Mouse (Mus musculus): Measurements from ENCODE around the gene Sctr. TPM values are rescaled to one million over a fixed set of nuclear protein-coding genes. Genes with fewer than 3 reads are reported as not detected.

The Sctr gene
- total RNA-seq (2014; rRNA removed): 1.9 and 2.0 TPM in 2 replicates
- polyA plus RNA-seq (2015; fragmentation: Nextera tagmentation; extraction: Ambion mirVana): 0.93 and 1.2 TPM in 2 replicates

DNA sequence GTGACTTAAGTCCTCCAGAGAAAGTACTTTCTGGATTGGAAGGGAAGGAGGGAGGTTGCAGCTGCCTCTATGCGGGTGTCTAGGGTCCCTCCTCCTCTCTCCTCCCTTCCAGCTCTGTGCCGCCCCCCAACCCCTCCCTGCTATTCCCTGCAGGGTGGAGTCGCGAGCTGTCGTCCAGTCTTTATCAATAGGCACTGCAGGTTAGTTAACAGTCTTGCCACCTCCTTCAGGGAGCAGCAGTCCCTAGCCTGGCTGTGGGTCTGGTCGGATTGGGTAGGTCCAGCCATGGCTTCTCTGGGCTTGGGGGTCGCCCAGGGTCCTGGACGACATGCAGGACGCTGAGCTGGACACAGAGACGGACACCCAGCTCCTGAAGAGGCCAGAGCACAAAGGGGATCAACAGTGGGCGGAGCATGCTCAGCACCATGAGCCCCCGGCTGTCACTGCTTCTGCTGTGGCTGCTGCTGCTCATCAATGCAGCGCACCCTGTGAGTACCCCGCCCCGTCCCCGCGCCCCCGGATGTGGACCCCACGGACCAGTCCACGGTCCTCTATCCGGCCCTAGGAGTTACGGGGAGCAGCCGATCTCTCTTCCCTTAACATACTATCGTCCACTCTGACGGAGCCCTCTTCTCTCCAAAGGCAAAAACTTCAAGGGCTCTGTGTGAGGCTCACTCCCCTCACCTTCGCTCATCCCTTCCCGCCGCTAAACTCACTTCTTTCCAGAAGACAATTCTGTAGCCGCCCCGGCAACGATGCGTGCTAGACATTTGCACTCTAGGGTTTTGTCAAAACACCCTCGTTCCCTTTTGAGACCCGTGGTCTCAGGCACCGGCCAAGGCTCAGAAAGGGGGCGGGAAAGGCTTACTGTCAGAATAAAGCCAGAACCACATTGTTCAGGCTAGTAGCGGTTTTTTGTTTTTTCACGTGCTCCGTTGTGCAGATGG, at the start of gene Sctr:
Gene Sctr, plus strand, starts transcription at position 51 of the 947 bp plus-strand sequence.
- 1% methylated on average over 39 of the region's 39 CpGs for WGBS
- Histone ChIP-seq H3K4me3 (ENCODE audit: low read length) (peak within 1 kb of the TSS; percentile 37), H3K4me1 (ENCODE audit: insufficient read depth, low read length) (peaks cover 10% of the 10 kb centered on the region), H3K9ac (replicated peaks; ENCODE audit: low read length) (peak within 1 kb of the TSS; percentile 31), H3K4me2 (ENCODE audit: low read depth, low read length) (peak within 1 kb of the TSS; percentile 79), H3K27me3 (ENCODE audit: insufficient read depth, low read length) (no peaks in the 10 kb centered on the region; the same call in 1 of the 2 replicates), H3K9me3 (ENCODE audit: low read length) (no peaks in the 10 kb centered on the region), H3K27ac (no peak within 1 kb of the TSS), H3K36me3 (ENCODE audit: insufficient read depth, low read length) (no peaks in the 10 kb centered on the region)
- DNase-seq (ENCODE audit: low spot score): peak; percentile 29
- peak; percentile 77 for ATAC-seq
- TF ChIP-seq CTCF (IDR thresholded peaks at IDR 0.05; ENCODE audit: low read depth): no peak

GRCm38 (mm10) chr1:119957716-119958222, 48.9 kb upstream of the Sctr start:
- no peaks in the 10 kb centered on the region for H3K9me3 ChIP-seq (ENCODE audit: low read length)
- no peaks in the 10 kb centered on the region for H3K36me3 ChIP-seq (ENCODE audit: insufficient read depth, low read length)
- 35% methylated on average over 9 of the region's 9 CpGs for WGBS
- DNase-seq (ENCODE audit: low spot score): peak; percentile 77
- H3K9ac ChIP-seq (replicated peaks; ENCODE audit: low read length): no peak overlapping the region
- TF ChIP-seq CTCF (IDR thresholded peaks at IDR 0.05; ENCODE audit: low read depth): no peak
- H3K27me3 ChIP-seq (ENCODE audit: insufficient read depth, low read length): no peaks in the 10 kb centered on the region
- ATAC-seq: peak; percentile 64; the same call in 1 of the 2 replicates
- H3K27ac ChIP-seq: no peak overlapping the region
- H3K4me2 ChIP-seq (ENCODE audit: low read depth, low read length): no peak overlapping the region
- H3K4me3 ChIP-seq (ENCODE audit: low read length): no peak overlapping the region
- no peaks in the 10 kb centered on the region for H3K4me1 ChIP-seq (ENCODE audit: insufficient read depth, low read length)

DNA sequence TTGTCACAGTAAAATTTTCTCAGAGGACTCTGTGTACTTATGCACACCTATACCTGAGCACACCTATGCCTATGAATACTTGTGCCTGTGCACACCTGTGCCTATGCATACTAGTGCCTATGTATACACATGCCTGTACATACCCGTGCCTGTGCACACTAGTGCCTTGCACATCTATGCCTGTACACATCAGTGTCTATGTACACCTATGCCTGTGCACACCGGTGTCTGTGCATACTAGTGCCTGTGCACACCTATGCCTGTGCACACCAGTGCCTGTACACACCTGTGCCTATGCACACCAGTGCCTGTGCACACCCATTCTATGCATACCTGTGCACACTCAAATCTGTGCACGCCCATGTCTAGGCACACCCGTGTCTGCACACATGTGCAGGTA, 47.2 kb upstream of the Sctr start:
- no peak overlapping the region for H3K9ac ChIP-seq (replicated peaks; ENCODE audit: low read length)
- H3K9me3 ChIP-seq (ENCODE audit: low read length): no peaks in the 10 kb centered on the region
- no peak overlapping the region for H3K4me2 ChIP-seq (ENCODE audit: low read depth, low read length)
- no peaks in the 10 kb centered on the region for H3K4me1 ChIP-seq (ENCODE audit: insufficient read depth, low read length)
- 97% methylated on average over 4 of the region's 4 CpGs for WGBS
- H3K27me3 ChIP-seq (ENCODE audit: insufficient read depth, low read length): no peaks in the 10 kb centered on the region
- ATAC-seq: 0 out of 2 replicates have a peak, but pooled peaks have one; percentile 36
- no peak overlapping the region for H3K27ac ChIP-seq
- DNase-seq (ENCODE audit: low spot score): no peak
- TF ChIP-seq CTCF (IDR thresholded peaks at IDR 0.05; ENCODE audit: low read depth): no peak
- no peaks in the 10 kb centered on the region for H3K36me3 ChIP-seq (ENCODE audit: insufficient read depth, low read length)
- no peak overlapping the region for H3K4me3 ChIP-seq (ENCODE audit: low read length)

DNA sequence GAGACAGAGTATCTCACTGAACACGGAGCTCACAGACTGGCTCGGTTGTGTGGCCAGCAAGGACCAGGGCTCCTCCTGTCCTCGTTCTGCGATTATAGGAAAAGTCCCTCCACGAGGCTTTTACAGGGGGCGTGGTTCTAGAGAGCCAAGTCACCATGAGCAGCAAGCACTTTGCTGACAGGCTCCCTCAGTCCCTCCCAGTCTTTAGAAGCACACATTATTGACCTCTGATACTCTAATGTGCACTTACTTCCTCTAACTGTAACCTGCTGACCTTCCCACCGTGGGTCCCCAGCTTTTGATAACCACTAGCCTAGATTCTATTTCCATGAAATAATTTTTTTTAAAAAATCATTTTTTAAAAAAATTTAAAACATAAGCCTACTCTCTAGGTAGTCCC, 46.8 kb upstream of the Sctr start:
- ATAC-seq (no peak), DNase-seq (ENCODE audit: low spot score) (no peak)
- Histone ChIP-seq H3K4me1 (ENCODE audit: insufficient read depth, low read length) (no peaks in the 10 kb centered on the region), H3K9me3 (ENCODE audit: low read length) (no peaks in the 10 kb centered on the region), H3K36me3 (ENCODE audit: insufficient read depth, low read length) (no peaks in the 10 kb centered on the region), H3K27me3 (ENCODE audit: insufficient read depth, low read length) (no peaks in the 10 kb centered on the region), H3K9ac (replicated peaks; ENCODE audit: low read length) (no peak overlapping the region), H3K4me3 (ENCODE audit: low read length) (no peak overlapping the region), H3K4me2 (ENCODE audit: low read depth, low read length) (no peak overlapping the region), H3K27ac (no peak overlapping the region)
- TF ChIP-seq CTCF (IDR thresholded peaks at IDR 0.05; ENCODE audit: low read depth): no peak
- 72% methylated on average over 7 of the region's 7 CpGs for WGBS

- no peak overlapping the region for H3K4me2 ChIP-seq (ENCODE audit: low read depth, low read length)
- no peaks in the 10 kb centered on the region for H3K4me1 ChIP-seq (ENCODE audit: insufficient read depth, low read length)
- TF ChIP-seq CTCF (IDR thresholded peaks at IDR 0.05; ENCODE audit: low read depth): no peak
Measured at GRCm38 (mm10) chr1:119965804-119966514, 40.7 kb upstream of the Sctr start.

DNA sequence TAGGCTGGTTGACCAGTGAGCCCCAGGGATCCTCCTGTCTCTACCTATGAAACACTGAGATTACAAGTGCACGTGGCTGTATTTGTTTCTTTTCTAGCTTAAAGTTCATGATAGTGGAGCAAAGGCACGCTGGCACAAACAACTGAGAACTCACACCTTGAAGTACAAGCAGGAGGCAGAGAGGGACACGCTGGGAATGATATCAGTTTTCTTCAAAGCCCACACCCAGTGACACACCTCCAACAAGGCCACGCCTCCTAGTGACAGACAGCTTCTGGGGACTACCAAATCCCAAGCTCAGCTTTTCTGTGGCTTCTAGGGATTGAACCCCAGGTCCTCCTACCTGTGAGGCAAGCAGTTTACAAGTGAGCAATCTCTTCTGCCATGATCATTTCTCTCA, 33.6 kb upstream of the Sctr start:
- Histone ChIP-seq H3K27me3 (ENCODE audit: insufficient read depth, low read length) (no peaks in the 10 kb centered on the region), H3K4me3 (ENCODE audit: low read length) (no peak overlapping the region), H3K4me2 (ENCODE audit: low read depth, low read length) (no peak overlapping the region), H3K36me3 (ENCODE audit: insufficient read depth, low read length) (no peaks in the 10 kb centered on the region), H3K9me3 (ENCODE audit: low read length) (no peaks in the 10 kb centered on the region), H3K27ac (no peak overlapping the region), H3K4me1 (ENCODE audit: insufficient read depth, low read length) (no peaks in the 10 kb centered on the region), H3K9ac (replicated peaks; ENCODE audit: low read length) (no peak overlapping the region)
- 44% methylated on average over 4 of the region's 4 CpGs for WGBS
- TF ChIP-seq CTCF (IDR thresholded peaks at IDR 0.05; ENCODE audit: low read depth): no peak
- DNase-seq (ENCODE audit: low spot score) (no peak), ATAC-seq (no peak)

More at GRCm38 (mm10) chr1:119965804-119966514, 40.7 kb upstream of the Sctr start:
- H3K9me3 ChIP-seq (ENCODE audit: low read length): no peaks in the 10 kb centered on the region
- H3K27ac ChIP-seq: no peak overlapping the region
- ATAC-seq (no peak), DNase-seq (ENCODE audit: low spot score) (no peak)
- no peak overlapping the region for H3K9ac ChIP-seq (replicated peaks; ENCODE audit: low read length)
- H3K27me3 ChIP-seq (ENCODE audit: insufficient read depth, low read length): no peaks in the 10 kb centered on the region
- H3K36me3 ChIP-seq (ENCODE audit: insufficient read depth, low read length): no peaks in the 10 kb centered on the region
- 62% methylated on average over 12 of the region's 12 CpGs for WGBS
- H3K4me3 ChIP-seq (ENCODE audit: low read length): no peak overlapping the region
